Comparison of ENCODE assay signal across 10 mouse cellular contexts in the genomic region with DNA sequence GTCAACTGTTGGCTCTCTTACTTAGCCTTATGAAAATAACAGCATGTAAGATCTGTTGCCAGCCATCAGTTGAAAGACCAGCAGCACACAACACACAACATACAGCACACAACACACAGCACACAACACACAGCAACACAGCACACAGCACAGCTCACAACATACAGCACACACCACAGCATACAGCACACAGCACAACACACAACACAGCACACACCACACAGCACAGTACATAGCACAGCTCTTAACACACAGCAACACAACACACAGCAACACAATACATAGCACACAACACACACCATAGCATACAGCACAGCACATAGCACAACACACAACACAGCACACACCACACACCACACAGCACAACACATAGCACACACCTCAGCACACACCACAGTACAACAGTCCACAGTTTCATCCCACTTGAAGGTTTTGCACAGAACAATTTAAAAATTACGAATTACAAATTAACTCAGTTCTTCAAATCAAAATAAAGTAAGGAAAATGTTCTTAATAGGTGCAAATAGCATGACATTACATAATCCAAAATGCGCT.
DNase-seq lines count a peak whose midpoint lies in the region; ATAC-seq and TF ChIP-seq lines count a peak whose summit lies in the region.
"Had no signal": no experiment of that assay in that cellular context is flagged by ENCODE, and none has a peak within 500 bp of the region (broad histone marks: within the 10 kb centered on the region; RNA-seq: fewer than 3 reads in every experiment).

No protein-coding gene starts in this region.

- H3K4me2 ChIP-seq in midbrain, embryonic 16.5 days (ENCODE audit: low read length) = no peak overlapping the region
- no peak overlapping the region for H3K4me2 ChIP-seq in midbrain, postnatal 0 days (ENCODE audit: low read depth, low read length, poor library complexity, severe bottlenecking)
- peak overlapping the region; percentile 66 for H3K4me2 ChIP-seq in heart, postnatal 0 days (ENCODE audit: low read depth, low read length)
- peak overlapping the region; percentile 63 for H3K4me2 ChIP-seq in stomach, postnatal 0 days (replicated peaks; ENCODE audit: low read depth)

- H3K9me3 ChIP-seq in midbrain, embryonic 16.5 days (replicated peaks; ENCODE audit: control insufficient read depth, low read length, poor library complexity, severe bottlenecking) = no peaks in the 10 kb centered on the region
- no peaks in the 10 kb centered on the region for H3K9me3 ChIP-seq in midbrain, postnatal 0 days (ENCODE audit: low read length)
- no peaks in the 10 kb centered on the region for H3K9me3 ChIP-seq in heart, postnatal 0 days (replicated peaks; ENCODE audit: control insufficient read depth, low read length)
- no peaks in the 10 kb centered on the region for H3K9me3 ChIP-seq in stomach, postnatal 0 days (ENCODE audit: control insufficient read depth, low read length)

- ATAC-seq in midbrain, embryonic 16.5 days = peak; percentile 31; the same call in 1 of the 2 replicates
- ATAC-seq in midbrain, postnatal 0 days (ENCODE audit: low FRiP score) = no peak
- ATAC-seq in heart, postnatal 0 days (ENCODE audit: insufficient read depth, low read depth) = no peak
- no peak for ATAC-seq in stomach, postnatal 0 days (ENCODE audit: low FRiP score, low TSS enrichment)

- H3K27me3 ChIP-seq in kidney, adult 2 months (replicated peaks; ENCODE audit: control insufficient read depth, insufficient read depth, low read length) = no peaks in the 10 kb centered on the region
- no peaks in the 10 kb centered on the region for H3K27me3 ChIP-seq in midbrain, embryonic 16.5 days (ENCODE audit: control insufficient read depth, insufficient read depth, low read depth, low read length)
- H3K27me3 ChIP-seq in midbrain, postnatal 0 days (ENCODE audit: insufficient read depth, low read length) = no peaks in the 10 kb centered on the region
- no peaks in the 10 kb centered on the region for H3K27me3 ChIP-seq in heart, postnatal 0 days (ENCODE audit: control insufficient read depth, insufficient read depth, low read length)
- no peaks in the 10 kb centered on the region for H3K27me3 ChIP-seq in stomach, postnatal 0 days (ENCODE audit: control insufficient read depth, insufficient read depth, low read length)

- H3K9ac ChIP-seq in midbrain, embryonic 16.5 days (ENCODE audit: low read depth, low read length) = no peak overlapping the region
- H3K9ac ChIP-seq in midbrain, postnatal 0 days (replicated peaks; ENCODE audit: low read length, poor library complexity, severe bottlenecking) = no peak overlapping the region
- H3K9ac ChIP-seq in heart, postnatal 0 days (replicated peaks; ENCODE audit: low read depth, low read length) = peak overlapping the region; percentile 60
- H3K9ac ChIP-seq in stomach, postnatal 0 days (ENCODE audit: low read length) = no peak overlapping the region

- WGBS in kidney, adult 2 months = 76% methylated on average over 2 of the region's 2 CpGs
- WGBS in midbrain, embryonic 16.5 days = 100% methylated on average over 2 of the region's 2 CpGs
- WGBS in midbrain, postnatal 0 days = 96% methylated on average over 2 of the region's 2 CpGs
- 62% methylated on average over 2 of the region's 2 CpGs for WGBS in heart, postnatal 0 days
- WGBS in stomach, postnatal 0 days = 80% methylated on average over 2 of the region's 2 CpGs

- H3K36me3 ChIP-seq in kidney, adult 2 months (ENCODE audit: control insufficient read depth, insufficient read depth, low read length) = no peaks in the 10 kb centered on the region
- H3K36me3 ChIP-seq in midbrain, embryonic 16.5 days (ENCODE audit: control insufficient read depth, insufficient read depth, low read length) = no peaks in the 10 kb centered on the region
- no peaks in the 10 kb centered on the region for H3K36me3 ChIP-seq in midbrain, postnatal 0 days (ENCODE audit: insufficient read depth, low read length)
- no peaks in the 10 kb centered on the region for H3K36me3 ChIP-seq in heart, postnatal 0 days (replicated peaks; ENCODE audit: control insufficient read depth, insufficient read depth, low read length)
- H3K36me3 ChIP-seq in stomach, postnatal 0 days (ENCODE audit: control insufficient read depth, insufficient read depth, low read length) = no peaks in the 10 kb centered on the region

- peak overlapping the region; percentile 14 for H3K27ac ChIP-seq in kidney, adult 2 months (ENCODE audit: insufficient read depth, low read depth, low read length)
- H3K27ac ChIP-seq in midbrain, embryonic 16.5 days (ENCODE audit: low read length) = no peak overlapping the region
- H3K27ac ChIP-seq in midbrain, postnatal 0 days (ENCODE audit: low read depth, low read length) = no peak overlapping the region
- peak overlapping the region; percentile 98 for H3K27ac ChIP-seq in heart, postnatal 0 days (ENCODE audit: low read depth)
- H3K27ac ChIP-seq in stomach, postnatal 0 days (replicated peaks) = peak overlapping the region; percentile 96

- TF ChIP-seq EP300 in heart, postnatal 0 days (IDR thresholded peaks at IDR 0.05; ENCODE audit: low read depth) = no peak
- TF ChIP-seq EP300 in stomach, postnatal 0 days (optimal IDR thresholded peaks at IDR 0.05) = no peak

- H3K4me3 ChIP-seq in kidney, adult 2 months (ENCODE audit: insufficient read depth, low read depth, low read length) = peak overlapping the region; percentile 26; the same call in 1 of the 2 replicates
- no peak overlapping the region for H3K4me3 ChIP-seq in midbrain, embryonic 16.5 days (ENCODE audit: low read depth, low read length)
- H3K4me3 ChIP-seq in midbrain, postnatal 0 days (ENCODE audit: low read depth, low read length) = no peak overlapping the region
- H3K4me3 ChIP-seq in heart, postnatal 0 days (ENCODE audit: low read depth, low read length) = peak overlapping the region; percentile 48
- H3K4me3 ChIP-seq in stomach, postnatal 0 days (ENCODE audit: low read depth, low read length) = peak overlapping the region; percentile 31

- no peak for TF ChIP-seq CTCF in kidney, adult 2 months (conservative IDR thresholded peaks at IDR 0.05; ENCODE audit: insufficient read depth, insufficient read length, low read depth, low read length)
- TF ChIP-seq CTCF in midbrain, postnatal 0 days (IDR thresholded peaks at IDR 0.05) = no peak
- no peak for TF ChIP-seq CTCF in heart, postnatal 0 days (IDR thresholded peaks at IDR 0.05; ENCODE audit: low read depth)
- no peak for TF ChIP-seq CTCF in stomach, postnatal 0 days (IDR thresholded peaks at IDR 0.05; ENCODE audit: low read depth)

- no peak for DNase-seq in kidney, adult 2 months
- DNase-seq in kidney, postnatal 4 days = no peak
- no peak for DNase-seq in midbrain, postnatal 0 days (ENCODE audit: low spot score)
- DNase-seq in heart, postnatal 0 days (ENCODE audit: low spot score) = no peak
- DNase-seq in stomach, postnatal 0 days (ENCODE audit: low spot score) = no peak
- DNase-seq in embryo, embryonic 9.5 days (ENCODE audit: extremely low spot score) = no peak
- DNase-seq: adrenal gland, postnatal 25 days; cerebellum, adult 9-11 months; kidney, adult 8-10 months had no signal

- H3K4me1 ChIP-seq in kidney, adult 2 months (ENCODE audit: control insufficient read depth, insufficient read depth, low read length) = peaks cover 17% of the 10 kb centered on the region
- peaks cover 22% of the 10 kb centered on the region for H3K4me1 ChIP-seq in midbrain, embryonic 16.5 days (ENCODE audit: control insufficient read depth, insufficient read depth, low read length)
- H3K4me1 ChIP-seq in midbrain, postnatal 0 days (ENCODE audit: insufficient read depth, low read length) = 0 out of 2 replicates have a peak, but pooled peaks cover 6% of the 10 kb centered on the region
- peaks cover 53% of the 10 kb centered on the region for H3K4me1 ChIP-seq in heart, postnatal 0 days (ENCODE audit: control insufficient read depth, insufficient read depth)
- H3K4me1 ChIP-seq in stomach, postnatal 0 days (replicated peaks; ENCODE audit: control insufficient read depth, insufficient read depth) = peaks cover 17% of the 10 kb centered on the region

- no peak for TF ChIP-seq POLR2A in kidney, adult 2 months (IDR thresholded peaks at IDR 0.05; ENCODE audit: low read depth, low read length)

Comparison
In these comparisons a context has a peak if more than half of its experiments do, and no peak if none do; other contexts are left out.
1. H3K27ac ChIP-seq: peak in kidney, adult 2 months (single experiment), heart, postnatal 0 days (single experiment) and stomach, postnatal 0 days (single experiment); none in midbrain, embryonic 16.5 days (single experiment) and midbrain, postnatal 0 days (single experiment).
2. H3K4me3 ChIP-seq: peak in kidney, adult 2 months (single experiment), heart, postnatal 0 days (single experiment) and stomach, postnatal 0 days (single experiment); none in midbrain, embryonic 16.5 days (single experiment) and midbrain, postnatal 0 days (single experiment).
3. H3K4me2 ChIP-seq: peak in heart, postnatal 0 days (single experiment) and stomach, postnatal 0 days (single experiment); none in midbrain, embryonic 16.5 days (single experiment) and midbrain, postnatal 0 days (single experiment).